Comparison of ENCODE assay signal across 8 mouse cellular contexts in the genomic region with DNA sequence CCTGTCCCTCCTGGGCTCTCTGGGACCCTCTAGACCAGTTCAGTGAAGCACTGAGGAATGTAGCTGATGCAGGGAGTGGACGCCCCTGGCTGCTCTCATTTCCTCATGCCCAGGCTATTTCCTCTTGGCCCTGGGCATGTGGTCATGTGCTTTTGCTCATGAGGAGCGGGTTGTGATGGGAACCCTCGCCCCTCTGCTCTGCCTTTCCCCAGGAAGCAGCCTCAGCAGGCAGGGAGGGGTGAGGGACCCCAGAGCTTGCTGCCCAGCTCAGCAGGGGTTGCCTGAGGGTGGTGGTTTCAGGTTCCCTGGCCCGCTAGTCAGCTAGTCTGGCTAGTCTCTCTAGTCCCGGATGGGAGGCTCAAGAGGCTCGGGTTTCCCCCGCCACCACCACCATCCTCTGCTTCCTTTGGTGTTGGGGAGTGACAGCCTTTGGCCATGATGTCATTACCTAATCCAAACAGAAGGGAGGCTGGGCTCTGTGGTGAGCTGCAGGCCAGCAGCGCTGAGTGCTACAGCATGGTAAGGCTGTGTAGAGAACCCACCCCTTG. TPM values are rescaled to one million over a fixed set of nuclear protein-coding genes. Genes with fewer than 3 reads are reported as not detected.
DNase-seq lines count a peak whose midpoint lies in the region; ATAC-seq and TF ChIP-seq lines count a peak whose summit lies in the region.

No protein-coding gene starts in this region.

- no peak overlapping the region for H3K4me2 ChIP-seq in hindbrain, embryonic 13.5 days
- H3K4me2 ChIP-seq in midbrain, embryonic 16.5 days (ENCODE audit: low read length) = no peak overlapping the region

- H3K27ac ChIP-seq in hindbrain, embryonic 13.5 days = 0 out of 2 replicates have a peak overlapping the region, but pooled peaks have one; percentile 23
- H3K27ac ChIP-seq in liver, adult 2 months (replicated peaks; ENCODE audit: insufficient read depth, low read depth, low read length) = peak overlapping the region; percentile 8; the same call in 1 of the 2 replicates
- H3K27ac ChIP-seq in midbrain, embryonic 16.5 days (ENCODE audit: low read length) = peak overlapping the region; percentile 29; the same call in 1 of the 2 replicates

- H3K4me3 ChIP-seq in hindbrain, embryonic 13.5 days = no peak overlapping the region
- peak overlapping the region; percentile 10; the same call in 1 of the 2 replicates for H3K4me3 ChIP-seq in liver, adult 2 months (ENCODE audit: insufficient read depth, low read depth, low read length)
- no peak overlapping the region for H3K4me3 ChIP-seq in midbrain, embryonic 16.5 days (ENCODE audit: low read depth, low read length)

- no peak for TF ChIP-seq CTCF in liver, adult 2 months (IDR thresholded peaks at IDR 0.05; ENCODE audit: low read depth, low read length)

- no peaks in the 10 kb centered on the region for H3K36me3 ChIP-seq in hindbrain, embryonic 13.5 days
- H3K36me3 ChIP-seq in liver, adult 2 months (ENCODE audit: control insufficient read depth, insufficient read depth, low read length) = no peaks in the 10 kb centered on the region
- no peaks in the 10 kb centered on the region for H3K36me3 ChIP-seq in midbrain, embryonic 16.5 days (ENCODE audit: control insufficient read depth, insufficient read depth, low read length)

- no peak for ATAC-seq in hindbrain, embryonic 13.5 days (ENCODE audit: low FRiP score)
- ATAC-seq in midbrain, embryonic 16.5 days = peak; percentile 68
- ATAC-seq in erythroblast, adult 5-6 weeks (replicated peaks; ENCODE audit: low FRiP score, poor library complexity, severe bottlenecking) = no peak

- WGBS in hindbrain, embryonic 13.5 days = 17% methylated on average over 8 of the region's 8 CpGs
- WGBS in liver, adult 2 months = 17% methylated on average over 8 of the region's 8 CpGs
- 10% methylated on average over 8 of the region's 8 CpGs for WGBS in midbrain, embryonic 16.5 days

- no peaks in the 10 kb centered on the region for H3K9me3 ChIP-seq in hindbrain, embryonic 13.5 days
- no peaks in the 10 kb centered on the region for H3K9me3 ChIP-seq in midbrain, embryonic 16.5 days (replicated peaks; ENCODE audit: control insufficient read depth, low read length, poor library complexity, severe bottlenecking)

- no peak for TF ChIP-seq POLR2A in liver, adult 2 months (IDR thresholded peaks at IDR 0.05; ENCODE audit: extremely low read depth, insufficient read depth, low read length)

- DNase-seq in 3134 (ENCODE audit: extremely low read depth, insufficient read length, low spot score) (peak; percentile 89), NIH3T3 (ENCODE audit: low read depth) (peak; percentile 88)
- peak; percentile 83 for DNase-seq in gastrocnemius, adult 18-20 months (ENCODE audit: low spot score)
- DNase-seq in liver, adult 2 months (ENCODE audit: extremely low read depth, low read depth, low spot score) = no peak
- no peak for DNase-seq in cerebellum, postnatal 36 days

- peak overlapping the region; percentile 55; the same call in 1 of the 2 replicates for H3K9ac ChIP-seq in hindbrain, embryonic 13.5 days
- H3K9ac ChIP-seq in liver, adult 2 months (ENCODE audit: low read depth, low read length) = peak overlapping the region; percentile 11; the same call in 1 of the 2 replicates
- peak overlapping the region; percentile 43 for H3K9ac ChIP-seq in midbrain, embryonic 16.5 days (ENCODE audit: low read depth, low read length)

- no peaks in the 10 kb centered on the region for H3K79me2 ChIP-seq in liver, adult 2 months (ENCODE audit: control insufficient read depth, insufficient read depth, low read length)

- H3K27me3 ChIP-seq in hindbrain, embryonic 13.5 days = 0 out of 2 replicates have a peak, but pooled peaks cover 3% of the 10 kb centered on the region
- no peaks in the 10 kb centered on the region for H3K27me3 ChIP-seq in liver, adult 2 months (ENCODE audit: control insufficient read depth, insufficient read depth, low read length)
- no peaks in the 10 kb centered on the region for H3K27me3 ChIP-seq in midbrain, embryonic 16.5 days (ENCODE audit: control insufficient read depth, insufficient read depth, low read depth, low read length)

- H3K4me1 ChIP-seq in hindbrain, embryonic 13.5 days (replicated peaks) = peaks cover 7% of the 10 kb centered on the region
- no peaks in the 10 kb centered on the region for H3K4me1 ChIP-seq in liver, adult 2 months (ENCODE audit: control insufficient read depth, insufficient read depth, low read length)
- H3K4me1 ChIP-seq in midbrain, embryonic 16.5 days (ENCODE audit: control insufficient read depth, insufficient read depth, low read length) = peaks cover 6% of the 10 kb centered on the region

RNA-seq across cellular contexts. Expression of a gene that starts 7.5 kb away (rescaled TPM):
- total RNA-seq in gastrocnemius, adult 18-20 months (2021) = 10 to 100 TPM; 65.4 to 89.1 TPM
- polyA plus RNA-seq in hindbrain, embryonic 13.5 days (2015; fragmentation: Nextera tagmentation; extraction: Ambion mirVana) = 45.7 and 48.1 TPM in 2 replicates
- 2.6 and 4.6 TPM in 2 replicates for total RNA-seq in liver, adult 2 months (2014; rRNA removed)
- polyA plus RNA-seq in liver, adult 2 months (2012; rRNA removed) = 7.7 and 7.9 TPM in 2 replicates
- 83.6 and 98.8 TPM in 2 replicates for polyA plus RNA-seq in midbrain, embryonic 16.5 days (2015; fragmentation: Nextera tagmentation; extraction: Ambion mirVana)
- total RNA-seq in erythroblast, adult 5-6 weeks (2015; ENCODE audit: low replicate concordance) = 4.8 and 12.9 TPM in 2 replicates
- 8.3 and 11.3 TPM in 2 replicates for total RNA-seq in erythroblast, adult 5-6 weeks (2017; ENCODE audit: low replicate concordance)

RNA-seq across cellular contexts. Expression of a gene that starts 20.7 kb away (rescaled TPM):
- total RNA-seq in gastrocnemius, adult 18-20 months (2021) = under 1 TPM; 0.52 to 0.73 TPM
- 0.22 and 0.26 TPM in 2 replicates for polyA plus RNA-seq in hindbrain, embryonic 13.5 days (2015; fragmentation: Nextera tagmentation; extraction: Ambion mirVana)
- not detected in 2 replicates for total RNA-seq in liver, adult 2 months (2014; rRNA removed)
- polyA plus RNA-seq in liver, adult 2 months (2012; rRNA removed) = not detected in 2 replicates
- polyA plus RNA-seq in midbrain, embryonic 16.5 days (2015; fragmentation: Nextera tagmentation; extraction: Ambion mirVana) = 0.10 and 0.15 TPM in 2 replicates
- 1.0 TPM in 1 of 2 replicates, not detected in the other for total RNA-seq in erythroblast, adult 5-6 weeks (2015; ENCODE audit: low replicate concordance)
- total RNA-seq in erythroblast, adult 5-6 weeks (2017; ENCODE audit: low replicate concordance) = not detected in 2 replicates

RNA-seq across cellular contexts. Expression of a gene that starts 38.8 kb away (rescaled TPM):
- 10 to 100 TPM; 15.8 to 17.1 TPM for total RNA-seq in gastrocnemius, adult 18-20 months (2021)
- polyA plus RNA-seq in hindbrain, embryonic 13.5 days (2015; fragmentation: Nextera tagmentation; extraction: Ambion mirVana) = 2.9 and 4.8 TPM in 2 replicates
- total RNA-seq in liver, adult 2 months (2014; rRNA removed) = 20.2 and 23.9 TPM in 2 replicates
- 136 and 216 TPM in 2 replicates for polyA plus RNA-seq in liver, adult 2 months (2012; rRNA removed)
- polyA plus RNA-seq in midbrain, embryonic 16.5 days (2015; fragmentation: Nextera tagmentation; extraction: Ambion mirVana) = 3.8 and 4.4 TPM in 2 replicates
- 54.5 and 58.0 TPM in 2 replicates for total RNA-seq in erythroblast, adult 5-6 weeks (2015; ENCODE audit: low replicate concordance)
- total RNA-seq in erythroblast, adult 5-6 weeks (2017; ENCODE audit: low replicate concordance) = 7.7 and 18.0 TPM in 2 replicates

RNA-seq across cellular contexts. Expression of a gene that starts 55.8 kb away (rescaled TPM):
- 10 to 100 TPM; 10.7 to 11.9 TPM for total RNA-seq in gastrocnemius, adult 18-20 months (2021)
- 24.4 and 24.9 TPM in 2 replicates for polyA plus RNA-seq in hindbrain, embryonic 13.5 days (2015; fragmentation: Nextera tagmentation; extraction: Ambion mirVana)
- total RNA-seq in liver, adult 2 months (2014; rRNA removed) = 11.4 and 16.4 TPM in 2 replicates
- 23.0 and 25.7 TPM in 2 replicates for polyA plus RNA-seq in liver, adult 2 months (2012; rRNA removed)
- polyA plus RNA-seq in midbrain, embryonic 16.5 days (2015; fragmentation: Nextera tagmentation; extraction: Ambion mirVana) = 24.9 and 27.8 TPM in 2 replicates
- 3.8 and 10.0 TPM in 2 replicates for total RNA-seq in erythroblast, adult 5-6 weeks (2015; ENCODE audit: low replicate concordance)
- 4.0 and 6.0 TPM in 2 replicates for total RNA-seq in erythroblast, adult 5-6 weeks (2017; ENCODE audit: low replicate concordance)

Comparison
In these comparisons a context has a peak if more than half of its experiments do, and no peak if none do; other contexts are left out.
1. DNase-seq: peak in 3134 (single experiment), NIH3T3 (single experiment) and gastrocnemius, adult 18-20 months (single experiment); none in liver, adult 2 months (single experiment) and cerebellum, postnatal 36 days (0 of 2).
2. RNA of a gene that starts 7.5 kb away (total RNA-seq): 65.4 to 89.1 TPM in gastrocnemius, adult 18-20 months; 4.8 to 12.9 TPM in erythroblast, adult 5-6 weeks and 2.6 to 4.6 TPM in liver, adult 2 months; every median in the first group is over 4 times any median in the second.
3. Peak in every context shown above with its lines, with median percentiles within 50 percentile points of each other: H3K27ac ChIP-seq and H3K9ac ChIP-seq.